Mouse (Mus musculus) limb, embryonic 12.5 days (tissue): ENCODE data around the gene Arid1b. TPM values are rescaled to one million over a fixed set of nuclear protein-coding genes. Genes with fewer than 3 reads are reported as not detected.
A peak's percentile ranks its signal among the peaks of the same experiment; 100 is the strongest.
"Not testable (repeated sequence)": the region's sequence is repeated elsewhere in the genome, so short reads cannot be mapped to it uniquely, and the experiment has no call there.

Source experiments
- ATAC-seq: fragments of 200-750 bp; cut with Nextera tagmentation; 2 replicates; pipeline ENCODE4 v1.8.0; 2017; ENCODE audit warnings: low read depth, moderate TSS enrichment; ENCODE audit not compliant: insufficient number of reproducible peaks, insufficient read depth, low FRiP score, low TSS enrichment
- H3K27ac ChIP-seq: fragments of 300-500 bp; sonication (generic); 2 replicates; pipeline ENCODE4 v1.5.1; 2016; ENCODE audit warnings: mild to moderate bottlenecking, moderate library complexity
- H3K27me3 ChIP-seq: fragments of 300-500 bp; sonication (generic); 2 replicates; pipeline ENCODE4 v1.6.1; 2016; ENCODE audit warnings: mild to moderate bottlenecking, moderate library complexity
- H3K36me3 ChIP-seq: fragments of 300-500 bp; sonication (generic); 2 replicates; pipeline ENCODE4 v1.6.1; 2016; ENCODE audit warnings: mild to moderate bottlenecking, moderate library complexity
- H3K4me1 ChIP-seq: fragments of 300-500 bp; sonication (generic); replicated peaks from 2 replicates; pipeline ENCODE4 v1.6.1; 2016
- H3K4me2 ChIP-seq: fragments of 300-500 bp; sonication (generic); 2 replicates; pipeline ENCODE4 v1.6.1; 2016; ENCODE audit warnings: mild to moderate bottlenecking, moderate library complexity
- H3K4me3 ChIP-seq: fragments of 300-500 bp; sonication (generic); replicated peaks from 2 replicates; pipeline ENCODE4 v1.5.1; 2016; ENCODE audit warnings: mild to moderate bottlenecking
- H3K9ac ChIP-seq: fragments of 300-500 bp; sonication (generic); replicated peaks from 2 replicates; pipeline ENCODE4 v1.6.1; 2016; ENCODE audit warnings: mild to moderate bottlenecking, moderate library complexity
- H3K9me3 ChIP-seq: fragments of 300-500 bp; sonication (generic); 2 replicates; pipeline ENCODE4 v1.6.1; 2016; ENCODE audit warnings: mild to moderate bottlenecking, moderate library complexity
- WGBS: fragments of 180-500 bp; shearing (Covaris S2); methylation state at CpG from one replicate; pipeline ENCODE4 v1.1.7; 2016; 5-methylcytosine and 5-hydroxymethylcytosine counted together
- polyA plus RNA-seq: library from polyadenylated mRNA; unstranded; fragments of >200 nt; fragmentation: Nextera tagmentation; extraction: Ambion mirVana; gene quantifications from 2 replicates; pipeline ENCODE4 v1.2.1, GENCODE M21; 2016

Gene Arid1b
- polyA plus RNA-seq, 1 experiment from 2014 or later: 18.2 TPM

DNA sequence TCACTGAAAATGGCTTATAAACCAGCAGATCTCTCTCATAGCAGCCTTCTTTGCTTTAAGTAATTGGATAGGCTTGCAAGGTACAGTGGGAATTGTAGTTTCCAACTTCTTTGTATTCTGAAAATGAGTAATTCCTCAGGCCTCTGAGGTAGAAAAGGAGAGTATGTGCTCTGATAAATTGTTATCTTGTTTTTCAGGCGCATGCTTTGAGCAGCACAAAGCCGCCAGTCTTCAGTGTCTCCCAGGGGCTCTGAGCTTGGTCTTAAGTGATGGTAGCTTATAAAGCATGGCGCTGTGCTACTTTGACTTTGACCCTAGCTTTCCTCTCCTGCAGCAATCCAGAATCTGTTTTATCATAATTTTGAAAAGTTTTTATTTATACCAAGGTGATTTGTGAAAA, 76.3 kb downstream of the Arid1b start:
- WGBS: 94% methylated on average over 3 of the region's 3 CpGs
- H3K36me3 ChIP-seq: no peaks in the 10 kb centered on the region; the same call in 1 of the 2 replicates
- no peak overlapping the region for H3K4me3 ChIP-seq
- no peak overlapping the region for H3K27ac ChIP-seq
- H3K9ac ChIP-seq: no peak overlapping the region
- ATAC-seq: no peak
- H3K4me2 ChIP-seq: no peak overlapping the region
- H3K9me3 ChIP-seq: no peaks in the 10 kb centered on the region
- no peaks in the 10 kb centered on the region for H3K27me3 ChIP-seq
- peaks cover 34% of the 10 kb centered on the region for H3K4me1 ChIP-seq

DNA sequence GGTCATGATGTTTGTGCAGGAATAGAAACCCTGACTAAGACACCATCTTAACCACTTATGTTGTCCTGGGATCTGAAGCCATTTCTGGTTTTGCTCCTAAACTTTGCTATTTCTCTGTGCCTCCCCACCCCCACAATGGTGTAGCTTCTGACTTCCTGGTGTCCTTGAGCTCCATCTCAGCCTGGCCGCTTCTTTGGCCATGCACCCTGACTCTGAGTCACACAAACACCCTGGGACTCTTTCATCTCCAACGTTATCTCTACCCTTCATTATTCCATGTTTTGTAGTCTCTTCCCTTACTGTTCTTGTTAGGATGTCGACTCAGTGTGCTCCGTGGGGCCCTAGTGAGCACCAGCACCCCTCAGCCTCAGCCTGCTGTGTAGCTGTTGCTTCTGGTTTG, 78.4 kb downstream of the Arid1b start:
- H3K9me3 ChIP-seq: no peaks in the 10 kb centered on the region
- WGBS: 80% methylated on average over 4 of the region's 4 CpGs
- H3K9ac ChIP-seq: no peak overlapping the region
- no peak overlapping the region for H3K4me3 ChIP-seq
- H3K36me3 ChIP-seq: no peaks in the 10 kb centered on the region; the same call in 1 of the 2 replicates
- H3K4me1 ChIP-seq: peaks cover 15% of the 10 kb centered on the region
- H3K4me2 ChIP-seq: no peak overlapping the region
- H3K27me3 ChIP-seq: no peaks in the 10 kb centered on the region
- no peak overlapping the region for H3K27ac ChIP-seq
- ATAC-seq: no peak

GRCm38 (mm10) chr17:5074752-5075506, 80.8 kb downstream of the Arid1b start:
- Histone ChIP-seq H3K27me3 (no peaks in the 10 kb centered on the region), H3K4me1 (peaks cover 19% of the 10 kb centered on the region), H3K9ac (no peak overlapping the region), H3K4me2 (no peak overlapping the region), H3K9me3 (no peaks in the 10 kb centered on the region), H3K27ac (no peak overlapping the region), H3K36me3 (no peaks in the 10 kb centered on the region; the same call in 1 of the 2 replicates), H3K4me3 (no peak overlapping the region)
- ATAC-seq: no peak
- WGBS: 84% methylated on average over 7 of the region's 7 CpGs

- WGBS: 61% methylated on average over 9 of the region's 9 CpGs
- no peak for ATAC-seq
- Histone ChIP-seq H3K4me3 (no peak overlapping the region), H3K36me3 (no peaks in the 10 kb centered on the region), H3K4me2 (no peak overlapping the region), H3K4me1 (peaks cover 37% of the 10 kb centered on the region), H3K27ac (no peak overlapping the region), H3K9ac (no peak overlapping the region), H3K9me3 (no peaks in the 10 kb centered on the region), H3K27me3 (no peaks in the 10 kb centered on the region)
These were observed 83.9 kb downstream of the Arid1b start for GRCm38 (mm10) chr17:5077996-5078395.

DNA sequence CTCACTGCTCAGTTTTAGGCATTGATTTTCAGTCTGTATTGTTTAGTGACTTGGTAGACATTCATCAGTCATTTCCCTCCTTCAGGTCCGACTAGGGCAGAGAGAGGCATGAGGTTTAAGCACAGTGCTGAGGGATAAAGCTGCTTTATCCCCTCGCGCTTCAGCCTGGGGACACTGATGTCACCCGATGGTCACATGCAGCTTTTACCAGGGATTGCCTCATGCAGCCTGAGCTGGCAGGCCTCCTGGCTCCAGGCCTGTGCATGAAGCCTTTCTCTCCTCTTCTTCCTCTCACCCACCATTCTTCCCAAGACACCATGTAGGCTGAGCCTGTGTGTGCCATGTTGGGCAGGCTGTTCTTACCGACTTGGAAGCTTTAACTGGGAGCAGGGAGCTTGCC, 84.4 kb downstream of the Arid1b start:
- no peak for ATAC-seq
- Histone ChIP-seq H3K4me2 (no peak overlapping the region), H3K9ac (no peak overlapping the region), H3K36me3 (no peaks in the 10 kb centered on the region), H3K9me3 (no peaks in the 10 kb centered on the region), H3K4me1 (peaks cover 43% of the 10 kb centered on the region), H3K27me3 (no peaks in the 10 kb centered on the region), H3K4me3 (no peak overlapping the region), H3K27ac (no peak overlapping the region)
- 75% methylated on average over 5 of the region's 5 CpGs for WGBS

DNA sequence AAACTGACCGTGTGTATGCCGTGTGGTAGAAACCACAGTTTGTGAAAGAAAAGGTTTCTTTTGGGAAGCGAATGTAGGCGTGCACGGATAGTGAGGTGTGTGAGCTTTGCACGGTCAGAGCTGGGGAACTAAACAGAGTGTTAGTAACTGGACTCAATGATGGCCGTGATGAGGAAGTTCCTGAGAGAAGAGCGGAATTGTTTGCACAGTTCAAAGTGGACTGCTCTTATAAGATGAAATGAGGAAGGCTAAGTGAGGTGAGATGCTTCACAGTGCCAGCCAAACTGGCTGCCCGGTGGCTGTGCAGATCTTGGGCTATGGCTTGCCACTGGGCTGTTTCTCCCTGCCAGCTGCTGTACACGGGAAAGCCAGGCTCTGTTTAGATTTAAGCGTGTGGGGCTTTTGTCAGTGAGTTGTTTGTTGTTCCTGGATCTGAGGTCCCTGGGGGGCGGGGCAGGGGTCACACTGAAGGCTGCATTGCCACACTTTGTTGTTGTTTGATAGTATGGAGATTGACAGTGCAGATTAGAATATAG, 86.8 kb downstream of the Arid1b start:
- Histone ChIP-seq H3K27me3 (no peaks in the 10 kb centered on the region), H3K9me3 (no peaks in the 10 kb centered on the region), H3K4me3 (no peak overlapping the region), H3K4me2 (no peak overlapping the region), H3K36me3 (no peaks in the 10 kb centered on the region), H3K9ac (no peak overlapping the region), H3K4me1 (peaks cover 59% of the 10 kb centered on the region), H3K27ac (no peak overlapping the region)
- 75% methylated on average over 12 of the region's 12 CpGs for WGBS
- ATAC-seq: no peak

- H3K9ac ChIP-seq: no peak overlapping the region
- no peak overlapping the region for H3K4me2 ChIP-seq
- WGBS: 84% methylated on average over 8 of the region's 8 CpGs
- no peak for ATAC-seq
- H3K4me3 ChIP-seq: no peak overlapping the region
- H3K9me3 ChIP-seq: no peaks in the 10 kb centered on the region
- H3K36me3 ChIP-seq: no peaks in the 10 kb centered on the region
- peaks cover 62% of the 10 kb centered on the region for H3K4me1 ChIP-seq
- H3K27me3 ChIP-seq: no peaks in the 10 kb centered on the region
- no peak overlapping the region for H3K27ac ChIP-seq
These were observed 88.1 kb downstream of the Arid1b start for GRCm38 (mm10) chr17:5082274-5082673.

- WGBS: 82% methylated on average over 3 of the region's 3 CpGs
- no peaks in the 10 kb centered on the region for H3K27me3 ChIP-seq
- H3K27ac ChIP-seq: no peak overlapping the region
- peaks cover 61% of the 10 kb centered on the region for H3K4me1 ChIP-seq
- H3K9ac ChIP-seq: no peak overlapping the region
- no peak overlapping the region for H3K4me2 ChIP-seq
- no peaks in the 10 kb centered on the region for H3K36me3 ChIP-seq
- no peak overlapping the region for H3K4me3 ChIP-seq
- no peak for ATAC-seq
- H3K9me3 ChIP-seq: no peaks in the 10 kb centered on the region
These were observed 89.4 kb downstream of the Arid1b start for GRCm38 (mm10) chr17:5083497-5083896.

DNA sequence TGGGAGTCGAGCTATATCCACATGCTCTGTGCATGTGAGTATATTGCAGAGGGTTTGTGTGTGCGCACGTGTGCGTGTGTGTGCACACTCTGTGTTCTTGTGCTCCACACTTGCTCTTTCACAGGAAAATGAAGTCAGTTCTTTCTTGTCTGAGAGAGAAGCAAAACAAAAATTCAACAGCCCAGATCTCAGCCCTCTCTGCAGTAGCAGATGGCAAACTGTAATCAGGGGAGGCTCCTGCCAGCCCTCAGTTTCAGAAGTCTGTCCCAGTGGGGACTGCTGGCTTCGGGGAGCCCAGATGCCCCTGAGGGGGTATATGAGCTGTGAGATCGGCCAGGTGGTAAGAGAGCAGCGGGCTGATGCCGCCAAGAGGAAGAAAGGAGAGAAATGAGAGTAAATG, 90.0 kb downstream of the Arid1b start:
- H3K4me2 ChIP-seq: no peak overlapping the region
- 50% methylated on average over 8 of the region's 8 CpGs for WGBS
- no peaks in the 10 kb centered on the region for H3K27me3 ChIP-seq
- ATAC-seq: no peak
- H3K36me3 ChIP-seq: no peaks in the 10 kb centered on the region
- no peaks in the 10 kb centered on the region for H3K9me3 ChIP-seq
- peaks cover 61% of the 10 kb centered on the region for H3K4me1 ChIP-seq
- peak overlapping the region; percentile 31; the same call in 1 of the 2 replicates for H3K27ac ChIP-seq
- H3K9ac ChIP-seq: no peak overlapping the region
- H3K4me3 ChIP-seq: no peak overlapping the region

GRCm38 (mm10) chr17:5085004-5085403, 90.9 kb downstream of the Arid1b start:
- Histone ChIP-seq H3K4me3 (no peak overlapping the region), H3K4me2 (no peak overlapping the region), H3K36me3 (no peaks in the 10 kb centered on the region), H3K27ac (no peak overlapping the region), H3K9ac (no peak overlapping the region), H3K9me3 (no peaks in the 10 kb centered on the region), H3K4me1 (peaks cover 64% of the 10 kb centered on the region), H3K27me3 (no peaks in the 10 kb centered on the region)
- no peak for ATAC-seq
- WGBS: 79% methylated on average over 6 of the region's 6 CpGs

GRCm38 (mm10) chr17:5085942-5086341, 91.8 kb downstream of the Arid1b start:
- no peak overlapping the region for H3K9ac ChIP-seq
- H3K4me1 ChIP-seq: peaks cover 63% of the 10 kb centered on the region
- 45% methylated on average over 5 of the region's 5 CpGs for WGBS
- H3K27ac ChIP-seq: no peak overlapping the region
- no peaks in the 10 kb centered on the region for H3K9me3 ChIP-seq
- no peak overlapping the region for H3K4me3 ChIP-seq
- H3K27me3 ChIP-seq: no peaks in the 10 kb centered on the region
- no peak for ATAC-seq
- no peaks in the 10 kb centered on the region for H3K36me3 ChIP-seq
- H3K4me2 ChIP-seq: no peak overlapping the region

DNA sequence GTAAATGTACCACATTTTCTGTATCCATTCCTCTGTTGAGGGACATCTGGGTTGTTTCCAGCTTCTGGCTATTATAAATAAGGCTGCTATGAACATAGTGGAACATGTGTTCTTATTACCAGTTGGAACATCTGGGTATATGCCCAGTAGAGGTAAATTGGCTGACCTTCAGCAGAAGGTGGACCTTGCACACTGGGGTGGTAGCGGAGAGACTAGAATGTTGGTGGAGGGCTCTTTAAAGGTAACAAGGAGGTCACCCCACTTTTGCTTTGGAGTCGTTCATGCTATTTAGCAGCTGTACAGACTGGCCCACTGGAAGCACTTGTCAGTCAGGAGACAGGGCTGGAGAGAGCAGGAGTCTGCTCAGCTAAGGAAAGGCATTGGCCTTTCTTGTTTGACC, 94.1 kb downstream of the Arid1b start:
- not testable (repeated sequence) for H3K9me3 ChIP-seq, H3K4me2 ChIP-seq, H3K4me3 ChIP-seq, ATAC-seq, H3K9ac ChIP-seq, H3K27ac ChIP-seq, H3K27me3 ChIP-seq
- Histone ChIP-seq H3K36me3 (peaks cover 11% of the 10 kb centered on the region; the same call in 1 of the 2 replicates), H3K4me1 (peaks cover 60% of the 10 kb centered on the region)
- WGBS: 69% methylated on average over 2 of the region's 2 CpGs
